Mouse (Mus musculus) brain, embryonic 14.5 days (tissue): ENCODE results near the gene Cdca7. TPM values are rescaled to one million over a fixed set of nuclear protein-coding genes. Genes with fewer than 3 reads are reported as not detected.
A peak's percentile ranks its signal among the peaks of the same experiment; 100 is the strongest.

Source experiments
- DNase-seq: peaks from one replicate; pipeline ENCODE4 v3.0.0-alpha.2; 2011; ENCODE audit warnings: low read depth
- CTCF ChIP-seq: fragments of 200-500 bp; IDR thresholded peaks from 2 replicates; pipeline ENCODE4 v1.5.1; 2012; ENCODE audit warnings: inconsistent platforms, mild to moderate bottlenecking, moderate library complexity, borderline replicate concordance; ENCODE audit not compliant: insufficient read depth, insufficient read length; ENCODE audit errors: extremely low read depth
- POLR2A ChIP-seq: fragments of 200-500 bp; IDR thresholded peaks from 2 replicates; pipeline ENCODE4 v1.6.1; 2012; ENCODE audit warnings: mild to moderate bottlenecking, inconsistent platforms, borderline replicate concordance; ENCODE audit not compliant: poor library complexity, insufficient read depth, insufficient read length, severe bottlenecking; ENCODE audit errors: extremely low read depth
- polyA plus RNA-seq: library from polyadenylated mRNA; depleted of rRNA; stranded (reverse); fragments of >200 nt; gene quantifications from 2 replicates; pipeline ENCODE4 v1.2.3, GENCODE M21; 2012

The Cdca7 gene
- polyA plus RNA-seq, 1 experiment, result 48.7 TPM

DNA sequence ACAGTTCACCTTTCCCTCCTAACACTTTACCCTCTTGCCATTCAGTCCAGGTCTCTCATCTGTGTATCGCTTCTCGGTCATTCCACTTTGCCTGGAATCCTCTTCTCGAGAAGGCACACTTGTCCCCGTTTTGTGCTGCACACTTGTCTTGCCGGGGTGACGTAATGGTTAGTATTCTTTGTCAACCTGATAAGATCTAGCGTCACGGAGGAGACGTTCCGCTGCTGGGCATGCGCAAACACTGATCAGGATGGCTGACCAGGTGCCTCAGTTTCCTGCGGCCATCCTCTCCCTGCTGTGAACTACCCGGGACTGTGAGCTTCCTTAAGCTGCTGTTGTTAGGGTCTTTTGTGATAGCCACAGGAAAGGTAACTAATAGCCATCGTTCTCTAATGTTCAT lies 17.1 kb downstream of the Cdca7 start:
- no peak for TF ChIP-seq CTCF
- no peak for TF ChIP-seq POLR2A
- no peak for DNase-seq

DNA sequence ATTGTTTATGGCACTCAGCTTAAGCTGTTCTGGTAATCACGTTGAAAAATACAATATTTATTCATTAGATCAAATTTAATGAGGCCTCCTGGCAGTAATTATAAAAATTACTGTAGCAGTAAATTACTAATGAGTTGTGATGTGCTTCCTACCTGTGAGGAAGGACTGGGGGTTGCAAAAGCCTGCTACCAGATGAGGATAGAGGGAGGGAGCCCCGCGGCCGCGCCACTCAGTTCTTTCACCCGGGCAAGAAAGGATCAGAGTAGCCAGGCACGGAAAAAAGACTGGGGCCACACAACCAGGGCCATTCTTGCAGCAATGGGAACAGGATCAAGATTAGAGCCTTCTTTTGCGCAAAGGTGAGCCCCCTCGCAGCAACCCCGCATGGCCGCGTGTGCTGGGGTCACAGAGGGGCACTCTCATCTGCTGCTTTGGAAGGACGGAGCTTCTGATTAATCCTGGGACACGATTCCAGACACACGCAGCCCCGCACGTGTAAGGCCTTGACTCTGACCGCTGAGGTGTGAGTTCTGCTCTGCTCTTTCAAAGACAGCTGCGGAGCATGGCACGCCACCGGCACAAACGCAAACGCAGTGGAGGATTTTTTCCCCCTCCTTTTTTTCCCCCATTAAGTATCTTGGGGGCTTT lies 23.2 kb downstream of the Cdca7 start:
- no peak for TF ChIP-seq POLR2A
- TF ChIP-seq CTCF, result no peak
- DNase-seq, result peak; percentile 63

DNA sequence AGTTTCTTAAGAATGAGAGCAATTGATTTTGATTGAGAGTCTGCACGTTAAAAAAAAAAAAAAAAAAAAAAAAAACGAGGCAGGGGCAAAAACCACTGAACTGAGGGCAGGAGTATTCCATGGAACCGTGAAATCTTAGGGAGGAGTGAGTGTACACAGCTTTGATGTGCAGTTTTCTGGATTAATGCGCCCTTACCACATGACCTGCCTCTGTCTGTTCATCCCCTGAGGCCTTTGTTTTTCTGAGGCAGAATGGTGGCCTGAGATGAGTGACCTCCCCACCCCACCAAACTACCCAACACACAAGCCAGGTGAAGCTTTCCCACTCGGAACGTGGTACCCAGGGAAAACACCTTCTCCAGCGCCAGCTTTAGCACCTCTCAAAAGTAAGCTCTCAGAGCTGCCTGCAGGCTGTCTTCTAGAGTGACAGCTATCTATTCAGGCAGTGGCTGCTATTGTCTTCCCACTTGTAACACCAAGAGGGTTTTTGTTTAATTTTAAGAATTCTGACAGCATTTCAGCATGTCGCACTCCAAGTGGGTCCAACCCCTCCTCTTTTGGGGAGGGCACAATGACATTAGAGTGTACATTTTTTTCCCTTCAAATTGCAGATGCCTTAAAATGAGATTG lies 23.9 kb downstream of the Cdca7 start:
- TF ChIP-seq POLR2A, result no peak
- no peak for TF ChIP-seq CTCF
- peak; percentile 41 for DNase-seq

DNA sequence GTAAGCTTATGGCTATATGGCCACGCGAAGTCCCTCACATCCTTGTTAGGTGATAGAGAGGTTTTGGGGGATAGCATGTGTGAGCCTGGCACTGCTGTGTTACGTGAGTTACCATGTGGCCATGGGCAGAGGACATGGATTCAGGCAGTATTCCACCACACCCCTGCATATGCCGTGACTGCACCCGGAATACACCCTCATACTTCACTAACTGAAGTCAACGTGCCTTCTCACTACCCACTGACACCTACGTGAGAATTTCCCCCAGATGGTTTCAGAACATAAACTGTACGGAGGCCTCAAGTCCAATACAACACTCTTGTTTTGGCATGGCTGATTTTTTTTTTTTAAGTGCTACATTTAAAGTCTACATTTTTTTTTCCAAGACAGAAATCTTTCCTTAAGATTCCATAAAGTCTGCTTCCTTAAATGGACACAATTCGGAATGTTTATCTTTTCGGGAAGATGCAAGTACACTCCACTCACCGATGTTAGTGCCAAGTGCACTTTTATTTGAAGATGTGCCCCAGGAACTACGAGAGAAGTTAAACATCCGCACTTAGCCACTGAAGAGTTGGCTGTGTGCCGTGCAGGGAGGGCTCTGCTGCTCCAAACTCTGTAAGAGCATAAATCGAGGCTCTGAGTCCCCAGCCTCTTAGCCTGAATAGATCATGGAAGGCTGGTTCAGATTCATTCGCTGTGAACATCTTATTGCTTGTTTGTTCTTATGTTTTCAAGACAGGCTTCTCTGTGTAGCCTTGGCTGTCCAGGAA lies 26.3 kb downstream of the Cdca7 start:
- DNase-seq, result no peak
- TF ChIP-seq CTCF (no peak), POLR2A (no peak)

DNA sequence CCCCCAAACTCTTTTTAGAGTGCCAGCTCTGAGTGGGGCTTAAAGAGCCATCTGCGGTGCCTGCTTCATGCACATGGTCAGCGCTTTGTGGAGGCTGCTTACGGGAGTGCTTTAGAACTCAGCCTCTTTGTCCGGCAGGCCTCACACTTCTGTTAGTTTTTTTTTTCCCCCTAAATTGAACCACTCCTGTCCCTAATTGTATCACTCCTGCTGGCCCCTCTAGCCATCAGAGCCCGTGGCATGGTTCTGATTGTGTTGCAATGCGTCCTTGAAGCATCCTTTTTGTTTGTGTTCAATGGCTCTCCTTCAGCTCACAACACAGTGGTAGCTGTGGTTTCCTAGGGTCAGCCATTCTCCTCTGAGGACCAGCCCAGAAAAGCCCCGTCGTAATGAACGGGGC lies 27.7 kb downstream of the Cdca7 start:
- peak; percentile 73 for DNase-seq
- TF ChIP-seq CTCF, result no peak

DNA sequence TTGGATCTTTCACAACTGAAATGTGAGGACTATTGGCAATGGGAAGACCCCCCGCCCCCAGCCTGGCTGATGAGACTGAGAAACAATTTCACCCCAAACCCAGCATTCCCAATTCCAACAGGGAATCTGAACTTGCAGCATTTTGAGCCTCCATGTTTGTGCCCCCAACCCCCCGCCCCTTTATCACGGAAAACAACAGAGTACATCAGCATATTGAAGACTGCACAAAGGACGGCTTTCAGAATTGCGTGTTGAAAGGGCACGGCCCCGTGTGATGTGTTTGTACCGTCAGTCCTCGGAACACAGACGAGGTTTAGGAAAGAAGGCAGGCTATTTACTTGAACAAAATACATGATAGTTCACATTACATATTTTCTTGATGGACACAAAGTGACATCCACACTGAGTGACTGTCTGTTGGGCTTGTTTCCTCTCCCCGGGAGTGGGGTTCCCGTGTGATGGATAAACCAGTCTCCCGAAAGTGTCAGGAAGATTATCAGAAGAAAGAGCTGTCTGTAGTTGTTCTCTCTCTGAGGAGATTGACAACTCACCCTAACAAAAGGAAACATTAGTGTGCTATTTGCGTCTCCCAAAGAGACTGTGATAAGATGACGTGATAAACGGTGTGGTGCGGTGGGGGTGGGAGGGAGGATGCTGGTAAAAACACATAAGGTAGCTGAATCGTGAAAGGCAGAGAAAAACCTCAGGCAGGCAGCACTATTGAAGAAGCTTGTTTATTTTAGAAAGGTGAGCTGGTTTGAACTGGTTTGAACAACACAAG lies 32.1 kb downstream of the Cdca7 start:
- DNase-seq, result peak; percentile 73
- no peak for TF ChIP-seq POLR2A
- TF ChIP-seq CTCF, result no peak

DNA sequence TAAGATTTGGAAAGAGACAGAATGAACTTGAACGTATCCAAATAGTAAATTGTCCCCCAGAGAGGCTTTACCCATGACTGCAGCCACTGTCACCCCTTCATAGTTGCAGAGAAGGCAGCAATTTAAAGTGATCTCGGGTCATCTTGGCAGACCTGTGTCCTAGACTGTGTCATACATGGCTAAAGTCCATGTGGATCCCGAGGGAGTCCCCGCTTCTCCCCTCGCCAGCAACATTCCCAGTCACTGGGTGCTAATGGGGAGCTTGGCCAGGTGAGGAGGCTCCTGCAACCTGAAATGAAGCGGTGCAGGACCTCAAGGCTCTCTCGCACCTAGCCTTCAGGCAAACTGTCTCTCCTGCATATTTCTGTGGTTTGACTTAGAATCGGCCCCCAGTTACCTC lies 32.9 kb downstream of the Cdca7 start:
- DNase-seq, result no peak
- no peak for TF ChIP-seq POLR2A
- TF ChIP-seq CTCF, result no peak

DNA sequence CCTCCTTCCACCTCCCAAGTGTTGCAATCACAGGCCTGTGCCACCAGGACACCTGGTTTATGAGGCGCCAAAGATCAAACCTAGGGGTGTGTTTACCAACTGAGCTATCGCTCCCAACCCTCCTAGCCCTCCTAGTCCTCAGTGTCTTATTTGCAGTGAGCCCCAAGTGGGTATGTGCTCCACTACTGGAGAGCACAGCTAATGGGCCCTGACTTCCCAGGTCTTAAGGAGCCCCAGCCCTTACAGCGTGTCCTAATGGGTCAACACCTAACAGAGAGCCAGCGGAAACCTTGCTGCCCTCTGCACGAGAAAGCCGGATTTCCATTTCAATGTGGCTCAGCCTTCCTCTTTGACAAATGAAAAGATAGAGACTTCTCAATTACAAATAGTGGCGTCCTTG lies 39.6 kb downstream of the Cdca7 start:
- DNase-seq, result no peak

DNA sequence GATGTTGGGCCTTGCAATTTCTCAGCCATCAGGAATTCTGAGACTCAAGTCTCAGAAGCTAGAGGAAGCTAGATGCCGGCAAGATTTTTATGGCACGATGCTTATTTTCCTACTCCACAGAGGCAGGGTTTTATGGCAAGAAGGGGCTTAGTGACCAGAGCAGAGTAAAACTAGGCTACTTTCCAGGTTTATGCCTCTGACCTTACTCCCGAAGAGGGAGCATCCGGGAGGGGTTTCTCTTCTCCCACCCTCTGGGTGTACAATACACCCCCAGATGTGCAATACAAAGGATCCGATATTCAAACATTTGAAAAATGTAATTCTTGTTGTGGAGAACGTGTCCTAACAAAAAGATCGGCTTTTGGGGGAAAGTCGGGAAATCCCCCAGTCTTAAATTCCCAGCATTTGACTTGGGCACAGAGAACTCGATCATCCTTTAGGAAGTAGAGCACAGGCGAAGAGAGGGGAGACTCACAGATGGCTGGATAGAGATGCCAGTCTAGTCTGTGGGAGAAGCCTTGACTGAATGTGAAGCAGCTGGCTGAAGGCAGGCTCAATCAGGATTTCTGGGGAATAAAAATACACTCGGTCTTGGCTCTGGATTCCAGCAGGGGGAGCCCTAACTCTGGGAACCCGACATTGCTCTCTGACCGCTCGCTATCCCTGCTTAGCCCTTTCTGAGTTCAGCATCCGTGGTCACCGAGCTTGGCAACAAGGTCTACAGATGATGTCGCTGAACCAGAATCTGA lies 40.2 kb downstream of the Cdca7 start:
- peak; percentile 94 for TF ChIP-seq CTCF
- TF ChIP-seq POLR2A, result no peak

More for the DNA sequence above, 39.6 kb downstream of the Cdca7 start:
- TF ChIP-seq CTCF (no peak), POLR2A (no peak)

DNA sequence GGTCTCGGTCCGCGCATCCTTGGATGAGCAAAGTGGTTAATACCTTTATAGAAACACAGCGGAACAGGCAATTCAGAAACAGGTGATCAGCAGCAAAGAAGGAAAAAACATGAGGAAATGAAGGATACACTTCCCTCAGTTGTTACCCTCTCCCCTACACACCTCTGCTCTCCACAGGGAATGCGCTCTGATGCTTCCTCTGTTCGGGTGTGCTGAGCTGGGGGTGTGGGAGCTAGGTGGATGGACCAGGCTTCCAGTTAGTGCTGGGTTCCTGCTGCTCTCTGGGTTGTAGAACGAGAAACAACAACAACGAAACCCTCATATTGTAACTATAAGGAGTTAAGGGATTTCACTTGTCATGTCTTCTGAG lies 40.7 kb downstream of the Cdca7 start:
- DNase-seq, result no peak
- no peak for TF ChIP-seq CTCF
- TF ChIP-seq POLR2A, result no peak

More for the DNA sequence above, 40.2 kb downstream of the Cdca7 start:
- DNase-seq, result peak; percentile 95
